In the genomic region with DNA sequence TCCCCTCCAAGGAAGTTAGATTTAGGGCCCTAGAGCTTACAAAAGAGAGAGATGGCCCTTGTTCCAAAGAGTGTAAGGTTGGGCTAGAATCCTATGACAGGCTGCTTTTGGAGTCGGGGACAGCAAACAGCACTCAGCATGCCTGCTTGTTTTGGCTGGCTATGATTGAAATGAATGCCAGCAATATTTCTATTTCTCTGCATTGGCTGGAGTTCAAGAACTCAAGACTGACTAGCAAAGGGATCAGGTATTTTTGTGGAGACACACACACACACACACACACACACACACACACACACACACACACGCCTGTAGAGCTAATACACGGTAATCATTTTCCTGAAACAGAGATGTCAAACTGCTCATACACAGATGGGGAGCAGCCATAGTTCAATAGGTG, we compare ENCODE assay signal across 25 mouse cellular contexts.
DNase-seq lines count a peak whose midpoint lies in the region; ATAC-seq and TF ChIP-seq lines count a peak whose summit lies in the region.
"Had no signal": no experiment of that assay in that cellular context is flagged by ENCODE, and none has a peak within 500 bp of the region (broad histone marks: within the 10 kb centered on the region; RNA-seq: fewer than 3 reads in every experiment).

No protein-coding gene starts in this region.

- peak; percentile 24 for DNase-seq in embryonic facial prominence, embryonic 14.5 days (ENCODE audit: low spot score)
- no peak for DNase-seq in embryonic facial prominence, embryonic 10.5 days (ENCODE audit: low spot score)
- DNase-seq in hindbrain, postnatal 0 days (ENCODE audit: low spot score) = peak; percentile 32
- DNase-seq in cerebellum, adult 11 months = peak; percentile 12
- peak; percentile 81 to 86 for DNase-seq in cerebellum, postnatal 10 days
- DNase-seq in urinary bladder, postnatal 10 days (ENCODE audit: low spot score) = no peak
- no peak for DNase-seq in liver, embryonic 11.5 days (ENCODE audit: low spot score)
- DNase-seq: adrenal gland, postnatal 25 days; heart, postnatal 4 days; kidney, adult 11 months; lung, adult 18-20 months; lung, postnatal 14 days; right cerebral cortex, postnatal 25 days; thymus, adult 18-20 months had no signal

- 74% methylated on average over 3 of the region's 3 CpGs for WGBS in embryonic facial prominence, embryonic 14.5 days
- 94% methylated on average over 3 of the region's 3 CpGs for WGBS in embryonic facial prominence, embryonic 10.5 days
- 67% methylated on average over 3 of the region's 3 CpGs for WGBS in hindbrain, postnatal 0 days
- 91% methylated on average over 3 of the region's 3 CpGs for WGBS in hindbrain, embryonic 12.5 days
- 88% methylated on average over 3 of the region's 3 CpGs for WGBS in liver, embryonic 11.5 days

- no peak overlapping the region for H3K4me2 ChIP-seq in embryonic facial prominence, embryonic 14.5 days (ENCODE audit: low read depth, low read length)
- no peak overlapping the region for H3K4me2 ChIP-seq in hindbrain, postnatal 0 days (ENCODE audit: low read depth, low read length)
- no peak overlapping the region for H3K4me2 ChIP-seq in hindbrain, embryonic 12.5 days (replicated peaks)
- H3K4me2 ChIP-seq in liver, embryonic 11.5 days = no peak overlapping the region
- H3K4me2 ChIP-seq: embryonic facial prominence, embryonic 13.5 days; midbrain, embryonic 15.5 days had no signal

- H3K4me1 ChIP-seq in embryonic facial prominence, embryonic 14.5 days (ENCODE audit: control insufficient read depth, insufficient read depth, low read length) = no peaks in the 10 kb centered on the region
- peaks cover 6% of the 10 kb centered on the region; the same call in 1 of the 2 replicates for H3K4me1 ChIP-seq in embryonic facial prominence, embryonic 10.5 days
- 0 out of 2 replicates have a peak, but pooled peaks cover 9% of the 10 kb centered on the region for H3K4me1 ChIP-seq in hindbrain, postnatal 0 days (ENCODE audit: insufficient read depth, low read length)
- H3K4me1 ChIP-seq in hindbrain, embryonic 12.5 days = 0 out of 2 replicates have a peak, but pooled peaks cover 9% of the 10 kb centered on the region
- H3K4me1 ChIP-seq in liver, embryonic 11.5 days (replicated peaks; ENCODE audit: control insufficient read depth, insufficient read depth, low read length) = no peaks in the 10 kb centered on the region
- H3K4me1 ChIP-seq: megakaryocyte, embryonic 14.5 days; midbrain, embryonic 15.5 days had no signal

- TF ChIP-seq CTCF in hindbrain, postnatal 0 days (IDR thresholded peaks at IDR 0.05; ENCODE audit: low read depth) = no peak

- no peak for ATAC-seq in embryonic facial prominence, embryonic 14.5 days (ENCODE audit: low read depth)
- ATAC-seq in hindbrain, postnatal 0 days = no peak
- ATAC-seq in hindbrain, embryonic 12.5 days (ENCODE audit: low FRiP score) = no peak
- no peak for ATAC-seq in liver, embryonic 11.5 days (replicated peaks; ENCODE audit: low FRiP score)
- ATAC-seq: activated CD4-positive, CD25-positive, alpha-beta regulatory T cell, adult 4 months; CD4-positive, CD25-positive, alpha-beta regulatory T cell, adult 4 months; hindbrain, embryonic 16.5 days; midbrain, embryonic 15.5 days; Patski had no signal

- H3K27me3 ChIP-seq in embryonic facial prominence, embryonic 14.5 days (replicated peaks; ENCODE audit: control insufficient read depth, insufficient read depth, low read length) = no peaks in the 10 kb centered on the region
- H3K27me3 ChIP-seq in embryonic facial prominence, embryonic 10.5 days (replicated peaks; ENCODE audit: low read depth, poor library complexity, severe bottlenecking) = no peaks in the 10 kb centered on the region
- no peaks in the 10 kb centered on the region for H3K27me3 ChIP-seq in hindbrain, postnatal 0 days (ENCODE audit: insufficient read depth, low read length)
- H3K27me3 ChIP-seq in hindbrain, embryonic 12.5 days = no peaks in the 10 kb centered on the region
- no peaks in the 10 kb centered on the region for H3K27me3 ChIP-seq in liver, embryonic 11.5 days (replicated peaks; ENCODE audit: control insufficient read depth, insufficient read depth, low read length)
- H3K27me3 ChIP-seq: embryonic facial prominence, embryonic 13.5 days; megakaryocyte, embryonic 14.5 days; midbrain, embryonic 15.5 days; Patski had no signal

- H3K36me3 ChIP-seq in embryonic facial prominence, embryonic 14.5 days (ENCODE audit: control insufficient read depth, insufficient read depth, low read length) = no peaks in the 10 kb centered on the region
- no peaks in the 10 kb centered on the region for H3K36me3 ChIP-seq in embryonic facial prominence, embryonic 10.5 days (replicated peaks)
- H3K36me3 ChIP-seq in hindbrain, postnatal 0 days (ENCODE audit: insufficient read depth, low read length) = no peaks in the 10 kb centered on the region
- no peaks in the 10 kb centered on the region for H3K36me3 ChIP-seq in hindbrain, embryonic 12.5 days
- no peaks in the 10 kb centered on the region for H3K36me3 ChIP-seq in liver, embryonic 11.5 days (ENCODE audit: control insufficient read depth, insufficient read depth, low read length)
- H3K36me3 ChIP-seq: embryonic facial prominence, embryonic 13.5 days; forebrain, embryonic 10.5 days; limb, embryonic 10.5 days; midbrain, embryonic 15.5 days had no signal

- H3K4me3 ChIP-seq in embryonic facial prominence, embryonic 14.5 days (ENCODE audit: low read depth, low read length) = no peak overlapping the region
- no peak overlapping the region for H3K4me3 ChIP-seq in embryonic facial prominence, embryonic 10.5 days
- H3K4me3 ChIP-seq in hindbrain, postnatal 0 days (ENCODE audit: low read length) = no peak overlapping the region
- H3K4me3 ChIP-seq in hindbrain, embryonic 12.5 days = no peak overlapping the region
- no peak overlapping the region for H3K4me3 ChIP-seq in liver, embryonic 11.5 days (ENCODE audit: low read depth, low read length)
- H3K4me3 ChIP-seq: embryonic facial prominence, embryonic 13.5 days; forebrain, embryonic 10.5 days; limb, embryonic 10.5 days; megakaryocyte, embryonic 14.5 days; midbrain, embryonic 15.5 days had no signal

- H3K9ac ChIP-seq in embryonic facial prominence, embryonic 14.5 days (ENCODE audit: low read depth, low read length) = no peak overlapping the region
- no peak overlapping the region for H3K9ac ChIP-seq in hindbrain, postnatal 0 days (replicated peaks; ENCODE audit: low read length)
- H3K9ac ChIP-seq in hindbrain, embryonic 12.5 days = no peak overlapping the region
- H3K9ac ChIP-seq in liver, embryonic 11.5 days (ENCODE audit: low read depth, low read length) = no peak overlapping the region
- H3K9ac ChIP-seq: embryonic facial prominence, embryonic 13.5 days; midbrain, embryonic 15.5 days had no signal

- H3K9me3 ChIP-seq in embryonic facial prominence, embryonic 14.5 days (ENCODE audit: control insufficient read depth, low read length) = no peaks in the 10 kb centered on the region
- no peaks in the 10 kb centered on the region for H3K9me3 ChIP-seq in embryonic facial prominence, embryonic 10.5 days
- H3K9me3 ChIP-seq in hindbrain, postnatal 0 days (ENCODE audit: low read length) = no peaks in the 10 kb centered on the region
- H3K9me3 ChIP-seq in hindbrain, embryonic 12.5 days (replicated peaks) = no peaks in the 10 kb centered on the region
- H3K9me3 ChIP-seq in liver, embryonic 11.5 days (ENCODE audit: control insufficient read depth, low read length) = no peaks in the 10 kb centered on the region
- H3K9me3 ChIP-seq: embryonic facial prominence, embryonic 13.5 days; forebrain, embryonic 10.5 days; limb, embryonic 10.5 days; midbrain, embryonic 15.5 days had no signal

- no peak overlapping the region for H3K27ac ChIP-seq in embryonic facial prominence, embryonic 14.5 days (replicated peaks; ENCODE audit: low read depth, low read length)
- no peak overlapping the region for H3K27ac ChIP-seq in embryonic facial prominence, embryonic 10.5 days (replicated peaks)
- no peak overlapping the region for H3K27ac ChIP-seq in hindbrain, postnatal 0 days
- no peak overlapping the region for H3K27ac ChIP-seq in hindbrain, embryonic 12.5 days
- H3K27ac ChIP-seq in liver, embryonic 11.5 days (ENCODE audit: low read depth, low read length) = no peak overlapping the region
- H3K27ac ChIP-seq: embryonic facial prominence, embryonic 13.5 days; forebrain, embryonic 10.5 days; kidney, postnatal 0 days; limb, embryonic 10.5 days; midbrain, embryonic 15.5 days had no signal

Comparison
In these comparisons a context has a peak if more than half of its experiments do, and no peak if none do; other contexts are left out.
1. DNase-seq: peak in embryonic facial prominence, embryonic 14.5 days (single experiment), hindbrain, postnatal 0 days (single experiment), cerebellum, adult 11 months (single experiment) and cerebellum, postnatal 10 days (2 of 2); none in embryonic facial prominence, embryonic 10.5 days (single experiment), urinary bladder, postnatal 10 days (single experiment) and liver, embryonic 11.5 days (single experiment).